Mouse (Mus musculus): ENCODE data around the gene Cfap45.

Cfap45 gene

GRCm38 (mm10) chr1:172520576-172521440 is at the start of gene Cfap45:
Gene Cfap45 (plus strand): TSS chr1:172520801.
- peak; percentile 82 for DNase-seq (ENCODE audit: low spot score)

DNA sequence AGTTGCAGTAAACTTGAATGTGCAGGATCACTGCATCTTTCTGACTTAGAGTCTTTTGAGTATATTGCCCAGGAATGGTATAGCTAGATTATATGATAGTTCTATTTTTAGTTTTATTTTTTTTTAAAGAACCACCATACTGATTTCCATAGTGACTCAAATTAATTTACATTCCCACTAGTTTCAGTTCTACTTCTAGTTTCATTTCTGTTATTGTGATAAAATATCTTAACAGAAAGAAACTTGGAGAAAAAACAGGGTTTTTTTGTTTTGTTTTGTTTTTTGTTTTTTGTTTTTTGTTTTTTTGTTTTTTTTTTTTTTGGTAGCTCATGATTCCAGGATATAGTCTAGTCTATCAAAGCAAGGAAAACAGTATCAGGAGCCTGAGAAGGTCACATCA is 47.7 kb upstream of the Cfap45 start:
- DNase-seq (ENCODE audit: low spot score): no peak

- no peak for DNase-seq (ENCODE audit: low spot score)
Observed at GRCm38 (mm10) chr1:172474196-172474595, 46.4 kb upstream of the Cfap45 start.

DNA sequence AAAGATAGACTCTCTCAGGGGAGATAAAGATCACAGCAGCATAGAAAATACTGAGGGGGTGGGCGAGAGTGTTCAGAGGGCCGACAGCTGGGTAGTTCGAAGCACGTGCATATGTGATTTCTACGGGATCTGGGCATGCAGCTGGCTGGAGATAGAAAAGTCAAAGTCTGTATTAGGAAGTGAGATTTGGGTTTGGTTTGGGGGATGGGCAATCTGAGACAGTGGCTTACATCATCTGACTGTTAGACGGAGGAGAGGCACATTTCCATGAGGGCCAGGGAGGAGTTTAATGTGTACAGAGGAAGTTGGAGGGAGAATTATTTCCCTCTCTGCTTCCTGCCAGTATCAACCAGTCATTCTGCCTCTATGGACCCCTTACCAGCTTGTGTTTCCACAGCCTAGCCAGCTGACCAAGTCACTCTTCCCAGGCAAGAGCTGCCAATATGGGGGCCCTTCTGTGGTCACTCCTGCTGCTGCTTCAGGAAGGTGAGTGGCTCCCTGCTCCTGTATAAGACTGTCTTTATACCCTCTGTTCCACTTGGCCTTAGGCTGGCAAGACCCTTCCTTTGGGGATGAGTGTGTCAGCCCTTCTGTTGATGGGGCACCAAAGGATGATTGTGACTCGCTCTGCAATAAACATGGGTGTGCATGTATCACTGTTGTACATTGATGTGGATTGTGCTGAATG is 45.4 kb upstream of the Cfap45 start, which contains the start of gene Slamf9:
Slamf9 (plus strand) TSS at position 305 of the 688 bp plus-strand sequence.
- DNase-seq (ENCODE audit: low spot score): no peak

DNA sequence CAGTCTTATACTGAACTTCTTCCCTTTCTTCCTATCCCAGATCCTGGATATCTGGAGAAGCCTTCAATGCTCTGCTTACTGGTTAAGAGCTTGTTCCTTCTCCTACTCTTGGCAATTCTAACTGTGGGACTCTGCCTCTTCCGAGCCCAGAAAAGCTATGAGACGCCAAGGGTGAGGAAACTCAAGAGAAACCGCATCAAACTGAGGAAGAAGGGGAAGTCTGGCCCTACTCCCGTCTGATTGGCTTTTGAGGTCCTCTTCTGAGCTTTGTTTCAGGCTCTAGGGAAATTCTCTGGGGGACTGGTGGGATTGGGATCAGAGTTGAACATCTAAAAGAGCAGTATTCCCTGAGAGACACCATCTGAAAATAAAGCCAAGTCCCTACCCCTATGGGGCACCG is 42.6 kb upstream of the Cfap45 start:
- no peak for DNase-seq (ENCODE audit: low spot score)

- no peak for DNase-seq (ENCODE audit: low spot score)
Observed at GRCm38 (mm10) chr1:172480376-172480775, 40.2 kb upstream of the Cfap45 start.

DNA sequence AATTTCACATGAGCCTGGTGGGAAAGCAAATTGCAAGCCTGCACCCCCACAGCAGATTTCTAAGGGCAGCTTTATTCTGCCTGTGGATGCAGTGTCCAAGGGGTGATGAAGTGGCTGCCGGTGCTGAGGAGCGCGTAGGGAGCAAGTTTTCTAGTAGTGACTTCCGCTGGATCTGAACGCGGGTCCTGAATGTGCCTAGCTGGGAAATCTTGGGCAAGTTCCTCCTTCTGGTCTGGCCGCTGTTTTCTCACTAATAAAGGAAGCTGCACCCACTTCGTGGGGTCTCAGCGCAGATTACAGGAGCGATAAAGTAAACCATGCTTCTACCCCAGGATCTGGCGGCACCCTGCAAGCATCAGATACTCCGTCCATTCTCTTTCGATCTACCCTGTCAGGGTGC is 39.5 kb upstream of the Cfap45 start:
- no peak for DNase-seq (ENCODE audit: low spot score)

GRCm38 (mm10) chr1:172481540-172482280 is 38.9 kb upstream of the Cfap45 start, which contains the start of gene Igsf9:
Gene Igsf9 (plus strand): TSS chr1:172481788.
- DNase-seq (ENCODE audit: low spot score): peak; percentile 90

DNA sequence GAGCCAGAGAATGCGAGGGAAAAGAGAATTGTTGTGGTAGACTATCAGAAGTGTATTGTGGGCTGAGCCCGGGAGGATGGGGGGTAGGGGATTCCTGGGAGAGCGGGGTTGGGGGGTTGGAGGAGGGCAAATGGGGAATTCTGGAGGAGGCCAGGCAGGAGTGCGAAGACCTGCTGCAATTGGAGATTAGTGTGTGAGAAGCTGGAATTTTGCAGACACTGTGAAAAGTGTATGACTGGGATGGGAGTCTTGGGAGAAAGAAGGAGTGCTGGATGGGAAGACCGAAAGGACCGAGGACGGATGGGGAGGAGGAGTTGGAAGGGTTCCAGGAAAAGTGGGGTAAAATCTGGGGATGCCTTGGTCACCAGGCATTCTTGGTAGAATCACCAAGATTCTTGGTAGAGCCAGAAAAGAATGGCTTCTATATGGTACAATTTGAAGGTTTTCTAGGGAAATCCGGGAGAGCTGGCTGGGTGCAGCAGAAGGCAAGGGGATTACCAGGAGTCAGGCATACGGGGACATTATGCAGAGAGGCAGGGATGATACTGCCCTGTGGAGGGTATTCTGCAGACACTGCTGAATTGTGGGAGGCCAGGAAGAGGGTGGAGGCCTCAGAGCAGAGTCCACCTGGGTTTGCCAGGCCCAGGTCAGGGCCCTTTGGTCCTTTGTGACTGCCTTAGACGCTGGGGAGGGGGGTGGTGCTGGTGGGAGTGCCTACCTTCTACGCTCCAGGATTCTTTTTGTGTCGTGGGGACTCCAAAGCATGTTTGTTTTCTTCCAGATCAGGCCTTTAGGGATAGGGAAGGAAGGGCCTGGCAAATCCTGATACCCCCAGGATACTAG is 37.9 kb upstream of the Cfap45 start:
- DNase-seq (ENCODE audit: low spot score): no peak

DNA sequence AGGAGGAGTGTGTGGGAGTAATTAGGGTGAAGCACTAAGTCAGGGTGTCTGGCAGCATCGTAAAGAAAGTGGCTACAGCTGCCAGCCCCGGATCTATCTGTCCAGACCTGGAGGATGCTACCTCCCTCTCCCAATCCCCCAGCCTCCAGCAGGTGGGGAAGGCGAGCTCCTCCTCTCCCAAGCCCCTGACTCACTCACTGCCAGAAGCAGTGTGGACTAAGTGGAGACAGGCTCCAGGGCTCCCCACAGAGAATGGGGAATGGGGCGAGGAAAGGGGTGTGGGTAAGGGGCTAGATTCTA is 37.3 kb upstream of the Cfap45 start:
- no peak for DNase-seq (ENCODE audit: low spot score)

GRCm38 (mm10) chr1:172484236-172484635 is 36.4 kb upstream of the Cfap45 start:
- DNase-seq (ENCODE audit: low spot score): no peak

DNA sequence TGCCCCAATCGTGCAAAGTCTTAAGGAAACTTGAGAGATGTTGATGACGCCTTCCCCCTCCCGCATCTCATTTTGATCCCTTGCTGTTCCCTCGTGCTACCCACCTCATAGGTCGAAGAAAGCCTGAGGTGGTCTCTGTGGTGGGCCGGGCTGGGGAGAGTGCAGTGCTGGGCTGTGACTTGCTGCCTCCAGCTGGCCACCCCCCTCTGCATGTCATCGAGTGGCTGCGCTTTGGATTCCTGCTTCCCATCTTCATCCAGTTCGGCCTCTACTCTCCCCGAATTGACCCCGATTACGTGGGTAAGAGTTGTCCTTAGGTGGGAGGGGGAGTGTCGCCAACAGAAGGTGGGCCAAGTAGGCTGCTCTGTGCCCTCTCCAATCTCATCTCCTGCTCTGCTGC is 35.9 kb upstream of the Cfap45 start:
- DNase-seq (ENCODE audit: low spot score): no peak

DNA sequence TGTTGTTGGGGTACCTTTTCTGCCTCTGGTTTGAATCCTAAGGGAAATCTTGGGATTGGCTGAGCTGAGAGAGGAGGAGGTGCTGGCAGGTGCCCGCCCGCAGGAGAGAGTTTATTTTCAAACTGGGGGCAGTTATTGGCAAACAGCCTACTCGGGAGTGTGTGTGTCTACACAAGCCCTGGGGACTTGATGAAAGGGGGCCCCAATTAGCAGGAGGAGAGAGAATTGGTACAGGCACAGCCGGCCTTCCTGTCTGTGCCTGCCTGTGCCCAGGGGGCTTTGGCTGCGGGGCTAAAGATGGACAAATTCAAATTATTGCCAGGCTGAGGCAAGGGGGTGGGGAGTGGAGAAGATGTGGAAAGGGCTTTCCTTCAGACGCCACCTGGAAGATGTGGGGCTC is 34.8 kb upstream of the Cfap45 start:
- no peak for DNase-seq (ENCODE audit: low spot score)

DNA sequence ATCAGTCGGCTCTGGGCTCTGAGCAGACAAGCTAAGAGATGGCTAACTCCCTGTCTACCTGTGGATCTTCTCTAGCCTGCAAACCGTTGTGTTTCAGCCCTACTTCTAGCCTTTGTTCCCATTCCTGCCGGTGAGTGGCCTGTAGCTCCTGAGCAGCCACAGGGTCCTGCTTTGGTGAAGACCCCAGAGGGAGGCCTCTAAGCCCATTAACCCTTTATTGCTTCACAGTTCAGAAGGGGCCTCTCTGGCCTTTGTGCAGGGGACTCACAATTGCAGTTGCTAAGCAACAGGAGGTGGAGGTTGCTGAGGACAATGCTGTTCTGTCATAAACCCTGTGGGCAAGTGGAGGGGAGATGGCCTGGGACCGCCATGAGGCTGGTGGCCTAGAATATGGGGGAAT is 34.4 kb upstream of the Cfap45 start:
- DNase-seq (ENCODE audit: low spot score): no peak

- DNase-seq (ENCODE audit: low spot score): no peak
Observed at GRCm38 (mm10) chr1:172486651-172487050, 34.0 kb upstream of the Cfap45 start.

DNA sequence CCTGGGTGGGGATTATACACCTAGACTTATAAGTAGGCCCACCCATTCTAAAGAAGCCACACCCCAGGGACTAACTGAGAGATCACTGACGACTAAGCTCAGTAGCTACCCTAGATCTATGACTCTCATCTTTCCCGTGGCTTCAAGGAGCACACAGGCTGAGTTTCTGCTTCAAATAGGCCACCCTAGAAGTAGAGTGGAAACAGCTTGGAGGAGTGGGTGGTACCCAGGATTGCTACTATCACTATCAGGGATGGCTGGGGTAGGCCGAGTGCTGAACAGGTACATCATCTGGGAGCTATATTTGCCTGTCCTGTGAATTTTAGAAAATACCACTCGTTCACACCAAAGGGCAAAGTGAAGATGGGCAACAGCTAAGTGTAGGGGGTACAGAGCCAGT is 32.7 kb upstream of the Cfap45 start:
- no peak for DNase-seq (ENCODE audit: low spot score)

GRCm38 (mm10) chr1:172488831-172489230 is 31.8 kb upstream of the Cfap45 start:
- no peak for DNase-seq (ENCODE audit: low spot score)

DNA sequence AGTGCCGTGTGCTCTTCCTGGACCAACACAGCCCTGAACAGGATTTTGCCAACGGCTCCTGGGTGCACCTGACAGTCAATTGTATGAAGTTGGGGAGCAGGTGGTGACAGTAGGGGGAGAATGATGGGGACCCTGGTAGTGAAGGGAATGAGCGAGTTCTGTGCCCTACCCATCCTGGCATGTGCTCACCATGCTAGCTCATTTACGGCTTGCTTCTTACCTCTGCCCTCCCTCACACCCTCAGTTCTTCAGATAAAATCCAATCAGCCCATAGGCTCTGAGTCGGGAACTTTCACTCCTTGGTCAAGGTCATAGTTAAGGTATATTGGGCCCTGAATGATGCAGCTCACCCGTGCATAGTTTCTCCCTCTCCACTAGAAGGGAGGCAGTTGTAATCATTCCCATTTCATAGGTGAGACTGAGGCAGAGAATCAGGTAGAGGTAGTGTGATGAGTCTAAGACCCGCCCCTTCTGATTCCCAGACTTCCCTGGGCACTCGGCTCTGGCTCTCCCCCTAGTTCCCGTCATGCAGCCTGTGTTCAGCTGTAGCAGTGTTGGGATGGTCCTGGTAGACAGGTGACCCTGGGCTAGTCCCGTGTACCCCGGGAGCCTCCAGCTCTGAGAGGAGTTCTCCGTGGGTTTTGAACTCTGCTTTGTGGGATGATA is 30.9 kb upstream of the Cfap45 start:
- DNase-seq (ENCODE audit: low spot score): no peak

DNA sequence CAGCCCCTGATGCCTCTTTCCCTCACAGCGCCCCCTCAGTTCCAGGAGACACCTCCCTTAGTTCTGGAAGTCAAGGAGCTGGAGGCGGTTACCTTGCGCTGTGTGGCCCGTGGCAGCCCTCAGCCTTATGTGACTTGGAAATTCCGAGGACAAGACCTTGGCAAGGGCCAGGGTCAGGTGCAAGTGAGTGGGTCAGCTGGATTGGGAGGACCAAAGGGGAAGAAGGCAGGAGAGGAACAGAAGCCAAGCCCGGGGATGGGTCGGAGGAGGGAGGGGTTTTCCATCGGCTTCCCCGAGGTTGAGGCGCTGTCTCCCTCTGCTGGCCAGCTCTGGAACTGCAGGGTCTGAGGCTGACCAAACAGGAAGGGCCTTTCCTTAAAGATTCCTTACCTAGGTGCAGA is 30.3 kb upstream of the Cfap45 start:
- DNase-seq (ENCODE audit: low spot score): peak; percentile 61

- DNase-seq (ENCODE audit: low spot score): no peak
Observed at GRCm38 (mm10) chr1:172492047-172492446, 28.6 kb upstream of the Cfap45 start.

DNA sequence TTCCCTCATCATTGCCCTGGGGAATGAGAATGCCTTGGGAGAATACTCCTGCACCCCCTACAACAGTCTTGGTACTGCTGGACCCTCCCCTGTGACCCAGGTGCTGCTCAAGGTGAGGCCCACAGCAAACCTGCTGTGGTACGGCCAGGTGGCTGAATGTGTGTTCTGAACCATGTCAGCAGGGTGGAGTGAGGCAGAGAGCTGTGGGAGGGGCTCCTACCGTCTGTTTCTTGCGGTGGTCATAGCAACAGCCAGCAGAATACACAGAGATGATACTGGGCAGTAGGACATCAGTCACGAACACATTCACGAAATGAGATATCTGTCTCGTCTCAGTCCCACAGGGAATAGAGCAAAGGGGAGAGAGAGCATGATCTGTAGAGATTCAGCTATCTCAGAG is 27.1 kb upstream of the Cfap45 start:
- DNase-seq (ENCODE audit: low spot score): no peak
